Mouse (Mus musculus) midbrain, embryonic 16.5 days (tissue): ENCODE data around the gene Coa6. TPM values are rescaled to one million over a fixed set of nuclear protein-coding genes. Genes with fewer than 3 reads are reported as not detected.

Experiments used
- polyA plus RNA-seq: library from polyadenylated mRNA; unstranded; fragments of >200 nt; fragmentation: Nextera tagmentation; extraction: Ambion mirVana; gene quantifications from 2 replicates; pipeline ENCODE4 v1.2.1, GENCODE M21; 2015

Coa6 gene
- polyA plus RNA-seq, 1 experiment from 2014 or later: 41.0 TPM

Other genes starting within 250 kb of the Coa6 start
- gene Slc35f3, start 124.0 kb upstream of the Coa6 start, polyA plus RNA-seq: 2.0 and 2.5 TPM in 2 replicates
- 1.7 and 2.1 TPM in 2 replicates for gene Tarbp1, start 52.5 kb downstream of the Coa6 start, polyA plus RNA-seq
- 9.6 and 9.9 TPM in 2 replicates for gene Irf2bp2, start 171.5 kb downstream of the Coa6 start, polyA plus RNA-seq